Comparison of ENCODE assay signal across 24 mouse cellular contexts in the genomic region with DNA sequence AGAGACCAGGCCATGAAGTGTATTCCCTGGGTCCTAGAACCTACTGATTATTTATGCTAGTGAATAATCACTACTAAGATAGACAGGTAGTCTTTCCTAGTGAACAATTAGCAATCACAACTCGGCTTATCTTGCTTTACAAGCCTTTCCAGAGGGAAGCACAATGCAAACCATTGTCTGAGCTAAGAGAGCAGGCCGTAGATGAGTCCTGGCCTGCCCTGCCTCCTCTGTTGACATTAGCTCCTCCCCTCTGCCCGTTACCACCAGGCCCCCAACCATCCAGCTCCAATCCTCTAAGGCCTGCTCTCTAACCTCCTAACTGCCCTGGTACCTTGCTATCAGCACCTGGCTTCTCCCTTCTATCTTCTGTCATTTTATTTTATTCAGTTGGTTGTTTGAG.
"Had no signal": no experiment of that assay in that cellular context is flagged by ENCODE, and none has a peak within 500 bp of the region (broad histone marks: within the 10 kb centered on the region; RNA-seq: fewer than 3 reads in every experiment).

No protein-coding gene starts in this region.

- H3K9ac ChIP-seq: heart, embryonic 12.5 days; hindbrain, embryonic 12.5 days; hindbrain, embryonic 14.5 days; limb, embryonic 12.5 days; liver, embryonic 13.5 days had no signal

- H3K36me3 ChIP-seq: heart, embryonic 10.5 days; heart, embryonic 12.5 days; hindbrain, embryonic 10.5 days; hindbrain, embryonic 12.5 days; limb, embryonic 10.5 days; limb, embryonic 12.5 days; liver, embryonic 13.5 days had no signal

- ATAC-seq: hindbrain, embryonic 16.5 days; inflammation-experienced regulatory T-cells, adult 6 months had no signal

- H3K27ac ChIP-seq: heart, embryonic 10.5 days; hindbrain, embryonic 10.5 days; hindbrain, embryonic 12.5 days; hindbrain, embryonic 14.5 days; layer of hippocampus, adult 2 months; left cerebral cortex, adult 2 months; limb, embryonic 10.5 days; limb, embryonic 12.5 days; liver, embryonic 13.5 days had no signal

- DNase-seq: gastrocnemius, postnatal 10 days; gastrocnemius, postnatal 25 days; heart, adult 18-20 months; heart, postnatal 10 days; heart, postnatal 4 days; kidney, adult 18-20 months; kidney, adult 8-10 months; kidney, postnatal 10 days; kidney, postnatal 25 days; kidney, postnatal 4 days; liver; liver, embryonic 13.5 days had no signal

- H3K4me3 ChIP-seq: heart, embryonic 10.5 days; heart, embryonic 12.5 days; hindbrain, embryonic 10.5 days; hindbrain, embryonic 12.5 days; layer of hippocampus, adult 2 months; left cerebral cortex, adult 2 months; limb, embryonic 10.5 days; limb, embryonic 12.5 days; liver, embryonic 13.5 days had no signal

- H3K9me3 ChIP-seq: heart, embryonic 10.5 days; heart, embryonic 12.5 days; hindbrain, embryonic 10.5 days; hindbrain, embryonic 12.5 days; limb, embryonic 10.5 days; limb, embryonic 12.5 days; liver, embryonic 13.5 days had no signal

- H3K4me2 ChIP-seq: heart, embryonic 12.5 days; hindbrain, embryonic 12.5 days; hindbrain, embryonic 14.5 days; limb, embryonic 12.5 days; liver, embryonic 11.5 days; liver, embryonic 13.5 days had no signal

- H3K27me3 ChIP-seq: heart, embryonic 12.5 days; hindbrain, embryonic 12.5 days; limb, embryonic 12.5 days; liver, embryonic 13.5 days had no signal

- H3K4me1 ChIP-seq: heart, embryonic 10.5 days; heart, embryonic 12.5 days; hindbrain, embryonic 10.5 days; hindbrain, embryonic 12.5 days; limb, embryonic 10.5 days; limb, embryonic 12.5 days; liver, embryonic 13.5 days had no signal
